Mouse (Mus musculus) ES-E14 (cell line): ENCODE results near the gene Rangrf.

Experiments used
- CHD2 ChIP-seq: IDR thresholded peaks from 2 replicates; pipeline ENCODE4 v1.6.1; 2014; ENCODE audit warnings: mild to moderate bottlenecking, low read depth, low read length, inconsistent platforms
- HCFC1 ChIP-seq: IDR thresholded peaks from 2 replicates; pipeline ENCODE4 v1.6.1; 2012; ENCODE audit warnings: low read length, inconsistent platforms, borderline replicate concordance; ENCODE audit not compliant: insufficient read depth
- ZC3H11A ChIP-seq: IDR thresholded peaks from 2 replicates; pipeline ENCODE4 v1.6.1; 2012; ENCODE audit warnings: low read depth, mild to moderate bottlenecking, inconsistent platforms, low read length, borderline replicate concordance

DNA sequence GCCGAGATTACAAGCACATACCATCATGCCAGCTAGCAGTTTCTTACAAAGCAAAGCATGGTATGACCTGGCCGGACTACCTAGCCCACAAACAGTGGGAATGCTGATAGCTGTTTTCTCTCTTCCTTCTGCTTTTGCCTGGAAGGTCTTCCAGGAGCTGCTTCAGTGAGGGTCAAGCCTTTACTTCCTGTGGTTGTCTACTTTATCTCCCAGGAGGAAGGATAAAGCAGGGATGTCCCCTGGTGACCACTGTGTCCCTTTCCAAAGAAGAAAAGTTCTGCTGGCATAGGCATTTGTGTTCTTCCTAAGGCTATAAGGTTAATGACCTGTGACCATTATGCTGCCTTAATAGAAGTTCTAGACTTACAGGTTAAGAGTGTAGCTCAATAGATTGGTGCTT lies 11.6 kb downstream of the Rangrf start:
- TF ChIP-seq CHD2 = no peak
- no peak for TF ChIP-seq HCFC1
- TF ChIP-seq ZC3H11A = no peak
